Mouse (Mus musculus): ENCODE measurements around the gene Ackr2. TPM values are rescaled to one million over a fixed set of nuclear protein-coding genes. Genes with fewer than 3 reads are reported as not detected.

Ackr2 gene
- polyA plus RNA-seq, 1 experiment from 2014 or later: 0.18 TPM

DNA sequence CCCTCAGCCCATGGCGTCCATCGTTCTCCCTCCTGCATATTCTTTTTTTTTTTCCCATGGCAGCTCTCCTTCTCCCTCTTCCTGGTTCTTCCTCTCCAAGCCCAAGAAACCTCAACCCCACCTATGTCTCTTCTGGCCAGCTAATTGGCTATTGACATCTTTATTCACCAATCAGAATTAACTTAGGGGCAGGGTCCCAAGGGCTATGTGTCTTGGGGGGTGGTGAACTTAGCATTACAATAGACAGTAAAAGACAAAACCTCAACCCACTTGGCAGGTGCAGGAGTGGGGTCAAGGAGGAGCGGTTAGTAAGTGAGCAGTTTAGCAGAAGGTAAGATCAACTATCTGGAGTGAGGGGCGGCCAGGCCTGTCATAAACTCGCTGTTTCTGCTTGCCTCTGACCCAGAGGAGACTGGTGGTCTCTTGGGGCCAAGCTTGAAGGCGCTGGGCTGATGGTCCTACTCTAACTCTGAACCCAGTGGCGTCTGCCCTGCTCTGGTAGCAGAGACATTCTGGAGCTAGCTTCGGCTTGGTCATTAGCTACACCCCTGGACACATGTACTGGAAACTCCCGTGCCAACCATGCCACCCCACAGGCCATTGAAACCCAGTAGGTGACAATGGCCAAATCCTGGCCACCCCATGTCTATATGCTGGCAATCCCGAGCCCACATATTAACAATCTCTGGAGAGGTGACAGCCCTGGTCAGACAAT, 9.4 kb downstream of the Ackr2 start:
- H3K4me2 ChIP-seq (replicated peaks): no peak overlapping the region
- H3K9ac ChIP-seq: no peak overlapping the region

DNA sequence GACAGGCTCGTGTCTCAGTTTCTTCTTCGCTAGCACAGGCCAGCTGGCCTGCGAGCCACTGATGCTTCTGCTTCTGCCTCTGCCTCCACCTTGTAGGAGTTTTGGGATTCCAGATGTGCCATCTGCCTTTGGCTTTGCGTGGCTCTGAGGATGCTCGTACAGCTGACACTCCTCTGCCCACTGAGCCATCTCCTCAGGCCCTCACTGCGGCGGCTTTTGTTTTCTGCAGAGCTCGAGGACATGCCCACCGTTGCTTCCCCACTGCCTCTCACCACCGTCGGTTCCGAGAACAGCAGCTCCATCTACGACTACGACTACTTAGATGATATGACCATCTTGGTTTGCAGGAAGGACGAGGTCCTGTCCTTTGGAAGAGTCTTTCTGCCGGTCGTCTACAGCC, 10.2 kb downstream of the Ackr2 start:
- Histone ChIP-seq H3K4me2 (replicated peaks) (no peak overlapping the region), H3K4me3 (no peak overlapping the region), H3K27me3 (no peaks in the 10 kb centered on the region), H3K36me3 (no peaks in the 10 kb centered on the region), H3K27ac (no peak overlapping the region), H3K9ac (no peak overlapping the region), H3K9me3 (no peaks in the 10 kb centered on the region), H3K4me1 (no peaks in the 10 kb centered on the region)
- 90% methylated on average over 17 of the region's 17 CpGs for WGBS
- ATAC-seq (ENCODE audit: low FRiP score, low read depth): no peak

More for the DNA sequence above, 9.4 kb downstream of the Ackr2 start:
- H3K4me3 ChIP-seq: no peak overlapping the region
- 70% methylated on average over 10 of the region's 10 CpGs for WGBS
- H3K9me3 ChIP-seq: no peaks in the 10 kb centered on the region
- H3K27me3 ChIP-seq: no peaks in the 10 kb centered on the region
- no peak overlapping the region for H3K27ac ChIP-seq
- no peaks in the 10 kb centered on the region for H3K4me1 ChIP-seq
- no peak for ATAC-seq (ENCODE audit: low FRiP score, low read depth)
- no peaks in the 10 kb centered on the region for H3K36me3 ChIP-seq

DNA sequence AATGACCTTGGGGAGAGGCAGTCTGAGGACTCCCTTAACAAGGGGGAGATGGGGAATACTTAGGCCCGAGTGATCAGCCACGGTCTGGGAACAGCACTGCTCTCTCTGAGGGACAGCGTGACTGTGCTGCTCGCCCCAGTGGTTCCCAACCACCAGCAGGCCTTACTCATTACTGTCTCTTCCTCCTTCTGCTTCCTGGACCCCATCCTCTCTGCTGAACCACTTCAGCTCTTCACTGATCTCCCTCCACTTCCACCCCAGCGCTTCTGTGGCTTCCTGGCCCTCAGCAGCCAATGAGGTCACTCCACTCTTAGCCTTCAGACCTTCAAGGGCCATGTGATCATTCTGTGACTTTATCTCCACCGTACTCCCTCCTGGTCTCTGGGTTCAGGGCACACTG, 11.5 kb downstream of the Ackr2 start:
- H3K4me3 ChIP-seq: no peak overlapping the region
- no peak overlapping the region for H3K4me2 ChIP-seq (replicated peaks)
- no peak for ATAC-seq (ENCODE audit: low FRiP score, low read depth)
- no peak overlapping the region for H3K9ac ChIP-seq
- 76% methylated on average over 6 of the region's 6 CpGs for WGBS
- no peaks in the 10 kb centered on the region for H3K27me3 ChIP-seq
- no peaks in the 10 kb centered on the region for H3K9me3 ChIP-seq
- no peaks in the 10 kb centered on the region for H3K36me3 ChIP-seq
- no peak overlapping the region for H3K27ac ChIP-seq
- no peaks in the 10 kb centered on the region for H3K4me1 ChIP-seq

DNA sequence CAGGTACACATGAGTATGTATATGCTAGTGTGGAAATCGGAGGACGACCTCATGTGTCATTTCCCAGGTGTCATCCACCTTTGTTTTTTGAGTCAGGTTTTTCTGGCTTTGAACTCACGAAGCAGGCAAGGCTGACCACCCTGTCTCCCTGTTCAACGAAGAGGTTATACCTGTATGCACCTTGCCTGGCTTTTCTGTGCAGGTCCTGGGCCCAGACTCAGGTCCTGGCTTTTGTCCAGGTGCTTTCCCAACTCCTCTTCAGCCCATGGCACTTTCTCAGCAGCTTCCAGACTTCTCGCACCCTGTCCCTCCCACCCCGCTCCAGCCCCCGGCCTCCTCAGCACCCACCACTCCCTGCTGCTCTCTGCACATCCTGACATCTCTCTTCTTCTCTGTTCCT, 13.0 kb downstream of the Ackr2 start:
- Histone ChIP-seq H3K4me3 (no peak overlapping the region), H3K27me3 (no peaks in the 10 kb centered on the region), H3K4me1 (no peaks in the 10 kb centered on the region), H3K9me3 (no peaks in the 10 kb centered on the region), H3K27ac (no peak overlapping the region), H3K4me2 (replicated peaks) (no peak overlapping the region), H3K36me3 (no peaks in the 10 kb centered on the region), H3K9ac (no peak overlapping the region)
- 95% methylated on average over 7 of the region's 7 CpGs for WGBS
- no peak for ATAC-seq (ENCODE audit: low FRiP score, low read depth)

DNA sequence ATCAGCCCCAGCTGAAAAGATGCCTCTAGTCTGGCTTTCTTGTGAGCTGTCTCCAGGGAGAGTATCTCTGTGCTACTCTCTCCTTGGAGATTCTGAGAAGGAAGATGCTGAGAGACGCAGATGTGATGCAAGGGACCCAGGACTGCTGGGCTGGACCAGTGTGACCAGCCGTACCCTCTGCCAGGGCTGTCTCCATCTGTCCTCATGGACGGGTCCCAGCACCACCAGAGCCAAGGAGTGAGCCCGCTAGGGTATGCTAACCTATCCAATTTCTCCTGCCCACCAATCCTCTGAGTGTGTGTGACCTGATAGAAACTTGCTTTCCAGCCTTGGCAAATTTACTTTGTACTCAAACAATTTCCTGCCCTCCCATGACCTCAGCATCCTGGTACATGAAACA, 14.6 kb downstream of the Ackr2 start:
- no peaks in the 10 kb centered on the region for H3K36me3 ChIP-seq
- ATAC-seq (ENCODE audit: low FRiP score, low read depth): no peak
- H3K4me3 ChIP-seq: no peak overlapping the region
- H3K4me1 ChIP-seq: no peaks in the 10 kb centered on the region
- no peak overlapping the region for H3K27ac ChIP-seq
- WGBS: 84% methylated on average over 4 of the region's 4 CpGs
- H3K4me2 ChIP-seq (replicated peaks): no peak overlapping the region
- no peaks in the 10 kb centered on the region for H3K27me3 ChIP-seq
- no peak overlapping the region for H3K9ac ChIP-seq
- H3K9me3 ChIP-seq: no peaks in the 10 kb centered on the region

DNA sequence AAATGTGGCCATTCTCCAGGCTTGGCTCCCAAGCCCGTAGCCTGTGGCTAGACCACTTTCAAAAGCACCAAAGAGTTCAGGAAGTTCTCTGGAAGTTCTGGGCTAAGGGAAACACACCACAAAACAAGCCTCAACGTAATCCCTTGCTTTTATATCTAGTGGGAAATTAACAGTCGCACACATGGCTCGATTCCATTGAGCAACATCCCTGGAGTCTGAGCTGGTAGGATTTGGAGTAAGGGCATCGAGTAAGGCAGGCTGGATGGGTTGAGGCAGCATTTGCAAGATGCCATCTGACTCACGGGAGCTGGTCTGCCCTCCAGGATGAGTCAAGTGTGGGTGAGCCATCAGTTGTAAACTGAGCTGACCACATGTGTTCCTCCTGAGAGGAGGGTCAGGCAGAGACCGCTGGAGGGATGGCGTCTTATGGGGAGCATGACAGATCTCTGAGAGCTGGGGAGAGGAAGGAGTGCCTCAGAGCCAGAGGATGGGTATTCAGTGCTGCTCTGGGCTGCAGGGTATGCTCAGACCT, 16.1 kb downstream of the Ackr2 start:
- Histone ChIP-seq H3K27ac (no peak overlapping the region), H3K4me1 (no peaks in the 10 kb centered on the region), H3K4me2 (replicated peaks) (no peak overlapping the region), H3K27me3 (no peaks in the 10 kb centered on the region), H3K9me3 (no peaks in the 10 kb centered on the region), H3K4me3 (no peak overlapping the region), H3K36me3 (no peaks in the 10 kb centered on the region), H3K9ac (no peak overlapping the region)
- ATAC-seq (ENCODE audit: low FRiP score, low read depth): no peak
- 82% methylated on average over 8 of the region's 8 CpGs for WGBS

DNA sequence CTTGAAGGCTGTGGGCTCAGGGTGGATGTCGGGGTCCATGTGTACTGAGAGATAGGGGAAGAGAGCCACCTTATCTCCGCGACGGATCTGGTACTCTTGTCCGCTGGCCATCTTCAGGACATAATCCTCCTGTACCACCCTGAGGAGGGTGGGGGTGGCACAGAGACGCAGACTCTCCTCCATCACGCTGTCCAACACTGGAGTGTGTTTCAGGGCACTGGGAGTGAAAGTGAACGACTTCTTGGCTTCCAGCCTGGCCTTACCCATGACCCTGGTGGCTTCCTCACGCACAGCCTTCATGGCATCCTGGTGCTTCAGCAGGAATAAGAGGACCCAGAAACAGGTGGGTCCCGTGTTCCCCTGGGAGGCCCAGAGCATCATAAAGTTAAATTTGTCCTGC, 16.9 kb downstream of the Ackr2 start:
- Histone ChIP-seq H3K4me1 (no peaks in the 10 kb centered on the region), H3K4me3 (no peak overlapping the region), H3K27ac (no peak overlapping the region), H3K9ac (no peak overlapping the region), H3K27me3 (no peaks in the 10 kb centered on the region), H3K4me2 (replicated peaks) (no peak overlapping the region), H3K9me3 (no peaks in the 10 kb centered on the region), H3K36me3 (no peaks in the 10 kb centered on the region)
- 90% methylated on average over 10 of the region's 10 CpGs for WGBS
- no peak for ATAC-seq (ENCODE audit: low FRiP score, low read depth)

DNA sequence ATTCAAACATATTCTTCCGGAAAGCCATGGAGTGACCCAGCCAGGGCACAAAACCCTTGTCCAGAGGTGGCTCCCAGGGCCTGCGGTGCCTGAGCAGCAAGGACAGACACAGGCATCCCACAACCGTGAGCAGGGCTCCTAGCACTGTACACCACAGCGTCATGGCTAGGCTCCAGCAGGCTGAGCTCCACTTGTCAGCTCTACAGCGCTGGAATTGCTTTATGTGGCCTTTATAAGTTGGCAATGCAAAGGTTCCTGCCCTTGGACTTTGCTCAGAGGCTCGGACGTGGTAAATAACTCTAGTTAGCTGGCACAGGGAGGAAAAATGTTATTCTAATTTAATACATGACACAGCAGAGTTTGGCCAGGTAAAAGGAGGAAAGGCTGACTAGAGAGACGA, 17.9 kb downstream of the Ackr2 start, which contains the start of gene Cyp8b1:
TSS of gene Cyp8b1 (minus strand) at position 204 of the 400 bp plus-strand sequence.
- Histone ChIP-seq H3K9me3 (no peaks in the 10 kb centered on the region), H3K9ac (no peak within 1 kb of the TSS), H3K4me2 (replicated peaks) (no peak within 1 kb of the TSS), H3K27me3 (no peaks in the 10 kb centered on the region), H3K4me3 (no peak within 1 kb of the TSS), H3K36me3 (no peaks in the 10 kb centered on the region), H3K27ac (no peak within 1 kb of the TSS; the same call in 1 of the 2 replicates), H3K4me1 (no peaks in the 10 kb centered on the region)
- 75% methylated on average over 8 of the region's 8 CpGs for WGBS
- no peak for ATAC-seq (ENCODE audit: low FRiP score, low read depth)

DNA sequence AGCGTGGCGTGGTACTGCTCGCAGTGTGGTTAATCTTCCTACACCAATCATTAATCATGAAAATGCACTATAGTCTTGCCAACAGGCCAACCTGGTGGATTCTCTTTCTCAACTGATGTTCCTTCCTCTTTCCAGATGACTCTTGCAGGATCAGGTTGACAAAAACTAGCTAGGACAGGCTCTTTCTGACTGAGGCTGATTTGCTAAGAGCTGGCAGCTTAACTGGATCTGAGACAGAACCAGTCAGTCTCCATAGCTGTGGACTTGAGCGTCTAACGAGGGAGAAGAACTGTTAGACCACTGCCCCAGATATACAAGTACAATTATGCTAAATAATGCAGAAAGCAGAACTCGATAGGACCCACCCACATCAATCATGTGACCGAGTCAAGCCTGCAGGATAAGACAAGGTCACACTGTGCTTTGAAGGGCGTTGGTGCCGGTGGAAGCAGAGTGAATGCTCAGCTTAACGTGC, 20.9 kb downstream of the Ackr2 start:
- no peak for ATAC-seq (ENCODE audit: low FRiP score, low read depth)
- Histone ChIP-seq H3K9ac (no peak overlapping the region), H3K27me3 (no peaks in the 10 kb centered on the region), H3K4me3 (no peak overlapping the region), H3K36me3 (no peaks in the 10 kb centered on the region), H3K4me2 (replicated peaks) (no peak overlapping the region), H3K9me3 (no peaks in the 10 kb centered on the region), H3K27ac (no peak overlapping the region), H3K4me1 (no peaks in the 10 kb centered on the region)
- 78% methylated on average over 10 of the region's 10 CpGs for WGBS

DNA sequence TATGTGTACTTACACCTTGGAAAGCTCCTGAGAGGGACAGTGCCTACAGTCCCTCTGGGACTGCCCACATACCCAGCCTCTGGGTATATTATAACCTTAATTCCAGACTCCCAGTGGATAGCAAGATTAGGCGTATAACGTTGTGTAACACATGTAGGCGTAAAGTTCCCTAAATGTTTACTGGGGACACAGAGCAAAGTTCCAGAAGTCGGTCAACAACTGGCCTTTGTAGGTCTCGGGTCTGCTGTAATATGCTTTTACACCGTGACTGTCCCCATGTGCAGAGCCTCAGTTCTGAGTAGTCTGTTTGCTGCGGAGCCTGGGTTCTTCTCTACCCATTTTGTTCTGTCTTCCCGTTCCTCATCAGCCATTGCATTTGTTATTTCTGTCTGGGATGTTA, 25.3 kb downstream of the Ackr2 start:
- Histone ChIP-seq H3K4me3 (no peak overlapping the region), H3K9ac (no peak overlapping the region), H3K4me1 (peaks cover 12% of the 10 kb centered on the region), H3K9me3 (no peaks in the 10 kb centered on the region), H3K36me3 (no peaks in the 10 kb centered on the region), H3K27ac (no peak overlapping the region), H3K4me2 (replicated peaks) (no peak overlapping the region), H3K27me3 (0 out of 2 replicates have a peak, but pooled peaks cover 5% of the 10 kb centered on the region)
- 86% methylated on average over 8 of the region's 8 CpGs for WGBS
- ATAC-seq (ENCODE audit: low FRiP score, low read depth): no peak

DNA sequence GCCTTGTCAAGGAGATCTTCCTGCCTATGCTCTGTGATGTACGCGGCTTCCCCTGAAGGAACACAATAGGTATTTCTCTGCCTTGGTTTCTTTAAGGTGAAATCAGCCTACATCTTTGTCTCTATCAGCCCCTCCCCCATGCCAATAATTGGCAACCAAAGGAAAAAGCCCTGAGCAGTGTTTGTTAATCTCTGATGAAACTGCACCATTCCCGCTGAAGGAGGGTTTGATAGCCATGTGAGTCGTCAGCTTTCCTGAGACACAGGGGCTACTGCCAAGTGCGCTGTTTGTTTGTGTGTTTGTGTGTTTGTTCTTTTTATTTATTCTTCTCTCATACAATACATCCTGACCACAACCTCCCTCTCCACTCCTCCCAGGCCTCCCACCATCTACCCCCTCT, 25.8 kb downstream of the Ackr2 start:
- Histone ChIP-seq H3K4me1 (peaks cover 12% of the 10 kb centered on the region), H3K4me2 (replicated peaks) (no peak overlapping the region), H3K9ac (no peak overlapping the region), H3K27ac (no peak overlapping the region), H3K27me3 (0 out of 2 replicates have a peak, but pooled peaks cover 5% of the 10 kb centered on the region), H3K9me3 (no peaks in the 10 kb centered on the region), H3K4me3 (no peak overlapping the region), H3K36me3 (no peaks in the 10 kb centered on the region)
- no peak for ATAC-seq (ENCODE audit: low FRiP score, low read depth)
- WGBS: 92% methylated on average over 5 of the region's 5 CpGs

DNA sequence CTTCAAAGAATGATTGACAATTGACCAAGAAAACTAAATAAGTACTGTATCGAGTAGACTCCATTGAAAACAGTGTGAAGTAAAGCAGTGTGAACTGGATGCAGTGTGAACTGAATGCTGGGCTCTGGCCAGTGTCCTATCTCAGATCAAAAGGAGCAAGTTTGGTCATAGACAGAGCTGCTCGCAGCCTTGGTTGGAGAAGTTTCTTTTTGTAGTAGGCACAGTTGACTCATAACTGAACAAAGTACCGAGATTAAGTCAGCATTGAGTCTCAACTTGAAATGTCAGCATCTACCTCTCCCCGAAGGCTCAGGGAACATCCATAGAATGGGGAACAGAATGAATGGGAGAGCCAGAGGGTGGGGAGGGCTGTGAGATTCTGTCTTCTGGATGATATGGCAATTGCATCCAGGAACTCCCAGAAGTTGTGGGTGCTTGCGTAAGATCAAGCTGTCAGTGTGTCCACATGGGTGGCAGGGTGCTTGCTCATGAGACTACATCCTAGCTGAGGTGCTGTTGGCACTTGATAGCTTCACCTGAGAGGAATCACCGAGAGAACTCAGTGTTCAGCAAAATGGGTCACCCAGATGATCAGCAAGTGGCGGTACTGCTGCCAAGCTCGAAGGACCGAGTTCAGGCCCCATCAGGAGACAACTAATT, 26.9 kb downstream of the Ackr2 start:
- Histone ChIP-seq H3K27ac (no peak overlapping the region), H3K9ac (no peak overlapping the region), H3K4me1 (peaks cover 12% of the 10 kb centered on the region), H3K36me3 (no peaks in the 10 kb centered on the region), H3K4me2 (replicated peaks) (no peak overlapping the region), H3K4me3 (no peak overlapping the region), H3K27me3 (0 out of 2 replicates have a peak, but pooled peaks cover 5% of the 10 kb centered on the region), H3K9me3 (no peaks in the 10 kb centered on the region)
- 91% methylated on average over 9 of the region's 9 CpGs for WGBS
- ATAC-seq (ENCODE audit: low FRiP score, low read depth): no peak

All from limb, embryonic 13.5 days (tissue).